Mouse (Mus musculus) liver, embryonic 16.5 days (tissue): ENCODE data around the gene 1700030J22Rik. TPM values are rescaled to one million over a fixed set of nuclear protein-coding genes. Genes with fewer than 3 reads are reported as not detected.
A peak's percentile ranks its signal among the peaks of the same experiment; 100 is the strongest.

ENCODE experiments used
- ATAC-seq: fragments of 200-750 bp; cut with Nextera tagmentation; 2 replicates; pipeline ENCODE4 v1.8.0; 2017; ENCODE audit warnings: low read depth, mild to moderate bottlenecking, moderate number of reproducible peaks, moderate library complexity
- H3K27ac ChIP-seq: fragments of 300-500 bp; sonication (generic); 2 replicates; pipeline ENCODE4 v1.5.1; 2014; ENCODE audit warnings: mild to moderate bottlenecking, low read length
- H3K27me3 ChIP-seq: fragments of 300-500 bp; sonication (generic); 2 replicates; pipeline ENCODE4 v1.6.1; 2014; ENCODE audit warnings: low read depth, low read length, mixed read lengths; ENCODE audit not compliant: control insufficient read depth, insufficient read depth
- H3K36me3 ChIP-seq: fragments of 300-500 bp; sonication (generic); 2 replicates; pipeline ENCODE4 v1.6.1; 2014; ENCODE audit warnings: mild to moderate bottlenecking; ENCODE audit not compliant: control insufficient read depth, insufficient read depth
- H3K4me1 ChIP-seq: fragments of 300-500 bp; sonication (generic); 2 replicates; pipeline ENCODE4 v1.6.1; 2014; ENCODE audit warnings: low read depth, low read length, mixed read lengths; ENCODE audit not compliant: control insufficient read depth
- H3K4me2 ChIP-seq: fragments of 300-500 bp; sonication (generic); 2 replicates; pipeline ENCODE4 v1.6.1; 2014; ENCODE audit warnings: low read depth, low read length, mixed read lengths
- H3K4me3 ChIP-seq: fragments of 300-500 bp; sonication (generic); 2 replicates; pipeline ENCODE4 v1.5.1; 2014; ENCODE audit warnings: low read depth, mild to moderate bottlenecking, low read length
- H3K9ac ChIP-seq: fragments of 300-500 bp; sonication (generic); 2 replicates; pipeline ENCODE4 v1.6.1; 2014; ENCODE audit warnings: low read depth, low read length
- H3K9me3 ChIP-seq: fragments of 300-500 bp; sonication (generic); replicated peaks from 2 replicates; pipeline ENCODE4 v1.6.1; 2016; ENCODE audit warnings: low read length; ENCODE audit not compliant: control insufficient read depth
- WGBS: fragments of 180-500 bp; shearing (Covaris S2); extraction: QIAGEN DNeasy Blood & Tissue Kit; methylation state at CpG from one replicate; pipeline ENCODE4 v1.1.7; 2014; ENCODE audit not compliant: insufficient replicate concordance; 5-methylcytosine and 5-hydroxymethylcytosine counted together
- polyA plus RNA-seq: library from polyadenylated mRNA; unstranded; fragments of >200 nt; fragmentation: Nextera tagmentation; extraction: Ambion mirVana; gene quantifications from 2 replicates; pipeline ENCODE4 v1.2.1, GENCODE M21; 2015

Gene 1700030J22Rik
- polyA plus RNA-seq = 0.47 and 0.54 TPM in 2 replicates

DNA sequence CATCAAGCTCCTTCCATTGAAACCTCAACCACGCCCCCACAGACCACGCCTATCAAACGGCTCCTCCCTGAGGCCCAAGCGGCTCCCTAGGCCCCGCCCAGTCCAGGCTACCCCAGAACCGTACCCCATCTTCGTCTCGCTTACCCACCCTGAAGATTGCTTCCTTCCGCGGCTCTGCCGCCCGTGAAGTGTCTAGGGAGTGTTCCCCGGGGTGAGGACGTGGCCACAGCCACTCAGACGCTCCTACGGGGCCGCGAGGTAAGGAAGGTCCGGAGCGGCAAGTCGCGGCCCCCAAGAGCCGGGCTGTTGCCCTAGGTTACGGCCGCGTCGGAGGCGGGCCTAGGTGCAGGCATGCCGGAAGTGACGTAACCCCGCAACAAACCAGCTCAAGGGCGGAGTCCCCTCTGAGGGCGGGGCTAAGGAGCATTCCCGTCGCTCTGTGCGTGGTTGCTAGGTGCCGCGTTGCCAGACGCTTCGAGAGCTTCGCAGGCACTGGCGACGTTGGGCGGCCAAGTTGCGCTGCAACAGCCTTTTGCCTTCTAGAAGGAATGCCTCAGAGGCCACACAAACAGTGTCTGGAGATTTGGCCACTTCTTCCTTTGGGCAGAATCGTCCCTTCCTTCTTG lies at the start of gene 1700030J22Rik:
Gene 1700030J22Rik, minus strand, starts transcription at position 329 of the 626 bp plus-strand sequence.
- H3K4me2 ChIP-seq = peak within 1 kb of the TSS; percentile 83
- no peaks in the 10 kb centered on the region for H3K36me3 ChIP-seq
- H3K9me3 ChIP-seq = no peaks in the 10 kb centered on the region
- H3K27me3 ChIP-seq = no peaks in the 10 kb centered on the region; the same call in 1 of the 2 replicates
- whole genome bisulfite sequencing = under 1% methylated on average over 46 of the region's 46 CpGs
- peak within 1 kb of the TSS; percentile 93 for H3K4me3 ChIP-seq
- peak; percentile 98 for ATAC-seq
- H3K27ac ChIP-seq = peak within 1 kb of the TSS; percentile 66
- H3K4me1 ChIP-seq = peaks cover 16% of the 10 kb centered on the region
- H3K9ac ChIP-seq = peak within 1 kb of the TSS; percentile 64

DNA sequence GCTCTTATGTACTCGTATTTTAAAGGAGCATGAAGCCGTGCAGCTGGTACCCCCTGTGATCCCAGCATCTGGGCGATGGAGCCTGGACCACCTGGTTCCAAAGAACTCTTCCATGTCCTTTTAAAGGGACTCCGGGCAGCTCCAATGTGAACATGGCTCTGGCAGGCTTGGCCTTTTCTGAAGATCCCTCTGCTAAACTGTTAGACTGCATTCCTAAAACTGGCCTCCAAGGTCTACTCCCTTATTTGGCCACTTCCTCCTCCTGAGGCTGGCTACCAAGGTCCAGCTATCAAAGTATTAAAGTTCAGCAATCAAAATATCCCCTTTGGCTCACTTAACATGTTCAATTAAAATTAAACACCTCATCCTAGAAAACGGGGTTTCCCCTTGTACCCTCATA lies 48.8 kb upstream of the 1700030J22Rik start:
- Histone ChIP-seq H3K4me2 (no peak overlapping the region), H3K4me3 (no peak overlapping the region), H3K9ac (no peak overlapping the region), H3K27ac (no peak overlapping the region), H3K9me3 (no peaks in the 10 kb centered on the region), H3K36me3 (no peaks in the 10 kb centered on the region), H3K4me1 (no peaks in the 10 kb centered on the region), H3K27me3 (no peaks in the 10 kb centered on the region)
- ATAC-seq = no peak
- 59% methylated on average over 5 of the region's 5 CpGs for WGBS

DNA sequence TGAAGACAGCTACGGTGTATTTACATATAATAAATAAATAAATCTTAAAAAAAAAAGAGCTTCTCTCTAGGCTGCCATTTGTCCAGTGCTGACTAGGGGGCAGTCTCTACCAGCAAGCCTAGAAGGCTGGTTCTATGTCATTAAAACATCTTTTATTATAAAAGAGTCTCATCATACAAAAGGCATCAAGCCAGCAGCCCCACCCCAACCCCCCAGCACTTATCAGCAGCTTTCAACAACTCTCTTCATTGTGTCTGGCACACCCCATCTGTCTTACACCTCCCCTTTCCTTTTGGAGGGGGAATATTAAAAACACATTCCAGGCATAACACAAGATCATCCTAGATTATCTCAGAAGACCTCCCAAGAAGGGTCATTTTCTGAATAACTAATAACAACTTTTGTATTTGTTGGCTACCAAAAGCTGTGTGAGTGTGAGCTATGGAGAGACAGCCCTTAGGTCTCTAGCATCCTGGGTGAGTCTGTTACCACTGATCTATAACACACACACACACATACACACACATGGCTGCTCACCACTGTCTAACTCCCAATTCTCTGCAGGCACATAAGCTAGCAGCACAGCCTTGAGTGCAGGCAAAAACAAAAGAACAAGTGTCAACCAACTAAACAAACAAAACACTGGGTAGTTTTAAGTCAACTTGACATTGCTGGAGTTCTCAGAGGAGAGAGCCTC lies 43.7 kb upstream of the 1700030J22Rik start:
- Histone ChIP-seq H3K36me3 (no peaks in the 10 kb centered on the region), H3K9me3 (no peaks in the 10 kb centered on the region), H3K4me2 (no peak overlapping the region), H3K4me3 (no peak overlapping the region), H3K4me1 (no peaks in the 10 kb centered on the region), H3K27ac (no peak overlapping the region), H3K9ac (no peak overlapping the region), H3K27me3 (no peaks in the 10 kb centered on the region)
- WGBS = 59% methylated on average over 1 of the region's 1 CpGs
- no peak for ATAC-seq

DNA sequence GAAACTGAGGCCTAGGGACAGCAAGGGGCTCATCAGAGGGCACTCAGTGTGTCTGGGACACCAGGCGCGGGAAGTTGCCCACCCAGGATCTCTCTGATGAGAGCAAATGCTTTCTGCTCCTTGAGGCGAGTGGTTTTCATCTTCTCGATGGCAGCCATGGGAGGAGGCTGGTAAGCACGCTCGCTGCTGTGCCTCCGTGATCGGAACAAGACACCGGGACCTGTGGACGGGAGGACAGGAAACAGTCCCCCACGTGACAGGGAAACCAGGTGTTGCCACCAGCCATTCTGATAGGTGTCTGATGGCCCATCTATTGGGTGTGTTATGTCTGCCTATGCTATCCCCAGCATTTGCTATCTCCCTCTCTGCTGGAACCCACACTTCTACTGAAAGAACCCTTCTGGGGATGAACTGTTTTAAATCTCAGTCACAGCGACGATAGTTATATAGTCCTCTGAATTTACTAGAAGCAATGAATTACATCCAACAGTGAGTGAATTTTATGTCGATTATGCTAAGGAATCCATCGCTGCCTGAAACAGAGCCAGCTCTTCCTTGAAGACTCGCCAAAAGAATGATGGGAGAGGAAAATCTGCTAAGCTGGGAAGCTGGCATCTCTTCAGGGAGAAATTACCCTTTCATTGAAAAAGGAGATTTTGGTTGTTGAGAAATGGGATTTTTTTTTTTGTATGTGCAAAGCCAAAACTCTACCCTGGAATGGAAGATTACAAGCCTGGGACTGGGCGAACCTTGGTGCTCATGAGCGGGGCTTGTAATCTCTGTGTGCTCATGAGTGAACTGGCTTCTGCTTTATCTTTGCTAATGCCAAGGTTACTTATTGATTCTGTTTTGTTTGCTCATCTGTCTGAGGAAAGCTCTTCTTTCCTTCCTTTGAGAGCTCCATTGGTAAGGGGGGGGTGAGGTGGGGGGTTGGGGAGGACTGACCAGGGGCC lies 40.8 kb upstream of the 1700030J22Rik start:
- ATAC-seq = no peak
- no peak overlapping the region for H3K4me3 ChIP-seq
- no peaks in the 10 kb centered on the region for H3K36me3 ChIP-seq
- H3K27ac ChIP-seq = no peak overlapping the region
- no peak overlapping the region for H3K9ac ChIP-seq
- no peaks in the 10 kb centered on the region; the same call in 1 of the 2 replicates for H3K27me3 ChIP-seq
- no peaks in the 10 kb centered on the region for H3K9me3 ChIP-seq
- H3K4me1 ChIP-seq = no peaks in the 10 kb centered on the region
- WGBS = 67% methylated on average over 18 of the region's 18 CpGs
- no peak overlapping the region for H3K4me2 ChIP-seq

GRCm38 (mm10) chr8:117017896-117018295 lies 39.1 kb upstream of the 1700030J22Rik start:
- H3K4me2 ChIP-seq = no peak overlapping the region
- H3K27me3 ChIP-seq = no peaks in the 10 kb centered on the region; the same call in 1 of the 2 replicates
- ATAC-seq = no peak
- 83% methylated on average over 4 of the region's 4 CpGs for WGBS
- H3K4me1 ChIP-seq = no peaks in the 10 kb centered on the region
- H3K36me3 ChIP-seq = no peaks in the 10 kb centered on the region
- no peak overlapping the region for H3K4me3 ChIP-seq
- H3K27ac ChIP-seq = no peak overlapping the region
- no peaks in the 10 kb centered on the region for H3K9me3 ChIP-seq
- no peak overlapping the region for H3K9ac ChIP-seq

DNA sequence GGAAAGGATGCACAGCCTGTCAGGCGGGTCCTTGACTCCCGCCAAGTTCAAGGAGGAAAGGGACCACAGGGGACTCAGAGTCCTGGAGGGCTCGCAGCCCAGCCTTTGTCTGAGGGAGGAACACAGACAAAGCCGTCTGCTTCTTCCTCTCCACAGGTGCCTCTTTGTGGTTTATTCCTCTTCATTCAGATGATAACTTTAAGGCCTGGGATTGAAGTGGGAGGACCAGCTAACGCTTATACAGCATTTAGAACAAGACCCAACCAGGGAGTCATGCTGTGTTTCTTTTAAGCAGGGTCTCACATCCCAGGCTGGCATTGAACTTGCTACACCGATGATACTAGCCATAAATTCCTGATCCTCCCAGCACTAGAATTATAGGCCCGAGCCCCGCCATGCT lies 38.2 kb upstream of the 1700030J22Rik start:
- 59% methylated on average over 8 of the region's 8 CpGs for WGBS
- no peaks in the 10 kb centered on the region for H3K4me1 ChIP-seq

GRCm38 (mm10) chr8:117015670-117016069 lies 36.9 kb upstream of the 1700030J22Rik start:
- Histone ChIP-seq H3K4me2 (no peak overlapping the region), H3K4me3 (no peak overlapping the region), H3K4me1 (no peaks in the 10 kb centered on the region), H3K36me3 (no peaks in the 10 kb centered on the region), H3K27ac (no peak overlapping the region), H3K9ac (no peak overlapping the region), H3K27me3 (no peaks in the 10 kb centered on the region; the same call in 1 of the 2 replicates), H3K9me3 (no peaks in the 10 kb centered on the region)
- ATAC-seq = no peak
- 60% methylated on average over 4 of the region's 4 CpGs for WGBS

More for the DNA sequence above, 38.2 kb upstream of the 1700030J22Rik start:
- no peaks in the 10 kb centered on the region; the same call in 1 of the 2 replicates for H3K27me3 ChIP-seq
- H3K4me2 ChIP-seq = no peak overlapping the region
- ATAC-seq = no peak
- no peak overlapping the region for H3K4me3 ChIP-seq
- no peak overlapping the region for H3K9ac ChIP-seq
- no peaks in the 10 kb centered on the region for H3K9me3 ChIP-seq
- no peak overlapping the region for H3K27ac ChIP-seq
- no peaks in the 10 kb centered on the region for H3K36me3 ChIP-seq

- Histone ChIP-seq H3K27me3 (no peaks in the 10 kb centered on the region; the same call in 1 of the 2 replicates), H3K4me3 (no peak overlapping the region), H3K27ac (no peak overlapping the region), H3K4me2 (no peak overlapping the region), H3K9ac (no peak overlapping the region), H3K9me3 (no peaks in the 10 kb centered on the region), H3K4me1 (no peaks in the 10 kb centered on the region), H3K36me3 (no peaks in the 10 kb centered on the region)
- WGBS = 73% methylated on average over 9 of the region's 9 CpGs
- no peak for ATAC-seq
Measured at GRCm38 (mm10) chr8:117011366-117011765, 32.6 kb upstream of the 1700030J22Rik start.
